Mouse (Mus musculus): ENCODE data around the gene Dalrd3. TPM values are rescaled to one million over a fixed set of nuclear protein-coding genes. Genes with fewer than 3 reads are reported as not detected.

Gene Dalrd3
- total RNA-seq (2015) (46.8 and 52.0 TPM in 2 replicates), total RNA-seq (2017) (21.9 and 22.5 TPM in 2 replicates)

- peak; percentile 61 for ATAC-seq (ENCODE audit: poor library complexity, severe bottlenecking)
Observed at GRCm38 (mm10) chr9:108569381-108570206, at the start of gene Dalrd3. Dalrd3 (plus strand) TSS chr9:108569886.

GRCm38 (mm10) chr9:108521604-108522003, 48.1 kb upstream of the Dalrd3 start:
- ATAC-seq (ENCODE audit: poor library complexity, severe bottlenecking): no peak

- no peak for ATAC-seq (ENCODE audit: poor library complexity, severe bottlenecking)
Observed at GRCm38 (mm10) chr9:108523341-108523740, 46.3 kb upstream of the Dalrd3 start.

- no peak for ATAC-seq (ENCODE audit: poor library complexity, severe bottlenecking)
Observed at GRCm38 (mm10) chr9:108525400-108525799, 44.3 kb upstream of the Dalrd3 start.

GRCm38 (mm10) chr9:108530954-108531353, 38.7 kb upstream of the Dalrd3 start:
- no peak for ATAC-seq (ENCODE audit: poor library complexity, severe bottlenecking)

GRCm38 (mm10) chr9:108531496-108531895, 38.2 kb upstream of the Dalrd3 start:
- no peak for ATAC-seq (ENCODE audit: poor library complexity, severe bottlenecking)

GRCm38 (mm10) chr9:108540846-108541245, 28.8 kb upstream of the Dalrd3 start:
- no peak for ATAC-seq (ENCODE audit: poor library complexity, severe bottlenecking)

GRCm38 (mm10) chr9:108545986-108546385, 23.7 kb upstream of the Dalrd3 start:
- no peak for ATAC-seq (ENCODE audit: poor library complexity, severe bottlenecking)

- no peak for ATAC-seq (ENCODE audit: poor library complexity, severe bottlenecking)
Observed at GRCm38 (mm10) chr9:108546875-108547274, 22.8 kb upstream of the Dalrd3 start.

- ATAC-seq (ENCODE audit: poor library complexity, severe bottlenecking): no peak
Observed at GRCm38 (mm10) chr9:108559169-108559568, 10.5 kb upstream of the Dalrd3 start.

GRCm38 (mm10) chr9:108560227-108560841, 9.4 kb upstream of the Dalrd3 start, which contains the start of gene Impdh2:
Impdh2 (plus strand) TSS chr9:108560286.
- ATAC-seq (ENCODE audit: poor library complexity, severe bottlenecking): peak; percentile 99

GRCm38 (mm10) chr9:108563671-108564070, 6.0 kb upstream of the Dalrd3 start:
- no peak for ATAC-seq (ENCODE audit: poor library complexity, severe bottlenecking)

GRCm38 (mm10) chr9:108564131-108564530, 5.6 kb upstream of the Dalrd3 start:
- no peak for ATAC-seq (ENCODE audit: poor library complexity, severe bottlenecking)

- ATAC-seq (ENCODE audit: poor library complexity, severe bottlenecking): peak; percentile 1
Observed at GRCm38 (mm10) chr9:108565881-108566814, 3.5 kb upstream of the Dalrd3 start.

GRCm38 (mm10) chr9:108566815-108567776, 2.6 kb upstream of the Dalrd3 start, which contains the start of gene Ndufaf3:
Ndufaf3 (minus strand) TSS chr9:108567434.
- ATAC-seq (ENCODE audit: poor library complexity, severe bottlenecking): peak; percentile 74

GRCm38 (mm10) chr9:108567931-108568419, 1.7 kb upstream of the Dalrd3 start:
- ATAC-seq (ENCODE audit: poor library complexity, severe bottlenecking): peak; percentile 12; the same call in 1 of the 2 replicates

- no peak for ATAC-seq (ENCODE audit: poor library complexity, severe bottlenecking)
Observed at GRCm38 (mm10) chr9:108568511-108568921, 1.2 kb upstream of the Dalrd3 start.

GRCm38 (mm10) chr9:108570207-108570896, 666 bp downstream of the Dalrd3 start:
- peak; percentile 30 for ATAC-seq (ENCODE audit: poor library complexity, severe bottlenecking)

All from megakaryocyte, adult 5-6 weeks (primary cell).